Mouse (Mus musculus) CH12.LX (cell line): ENCODE measurements around the gene Lrrc20. TPM values are rescaled to one million over a fixed set of nuclear protein-coding genes. Genes with fewer than 3 reads are reported as not detected.

Source experiments
- DNase-seq: peaks from one replicate; pipeline ENCODE4 v3.0.0-alpha.2; 2013; ENCODE audit errors: extremely low read depth
- H3K27ac ChIP-seq: 2 replicates; pipeline ENCODE4 v1.5.1; 2012; ENCODE audit warnings: low read depth, mild to moderate bottlenecking, control low read depth, moderate library complexity; ENCODE audit not compliant: insufficient read depth
- H3K27me3 ChIP-seq: replicated peaks from 2 replicates; pipeline ENCODE3; 2012; ENCODE audit warnings: inconsistent platforms
- H3K36me3 ChIP-seq, 2 experiments: replicated peaks in 1 of 2; 2 replicates each; pipeline versions ENCODE3 to v1.6.1; 2012; ENCODE audit warnings: inconsistent platforms in 1 of 2, low read length in 1 of 2, mild to moderate bottlenecking in 1 of 2, mixed read lengths in 1 of 2, moderate library complexity in 1 of 2; ENCODE audit not compliant: control insufficient read depth in 1 of 2, insufficient read depth in 1 of 2
- H3K4me1 ChIP-seq, 2 experiments: 2 replicates each; pipeline ENCODE4 v1.6.1; 2012; ENCODE audit warnings: inconsistent platforms in 1 of 2, moderate library complexity in 1 of 2; ENCODE audit not compliant: insufficient read depth in 2 of 2, control insufficient read depth in 1 of 2
- H3K4me2 ChIP-seq: 2 replicates; pipeline ENCODE4 v1.6.1; 2012; ENCODE audit warnings: low read depth, mild to moderate bottlenecking, control low read depth; ENCODE audit not compliant: poor library complexity, insufficient read depth, severe bottlenecking
- H3K4me3 ChIP-seq, 3 experiments: fragments of 150-350 bp in 1 of 3; sonication (generic) in 1 of 3; replicated peaks in 1 of 3; 2 replicates each; pipeline versions ENCODE3 to v1.5.1; 2011 to 2012; ENCODE audit warnings: low read depth in 2 of 3, low read length in 2 of 3, mild to moderate bottlenecking in 2 of 3, moderate library complexity in 2 of 3, control low read depth in 1 of 3, improper control_type of control experiment in 1 of 3, inconsistent platforms in 1 of 3, mixed read lengths in 1 of 3; ENCODE audit not compliant: poor library complexity in 1 of 3
- H3K79me2 ChIP-seq: replicated peaks from 2 replicates; pipeline ENCODE4 v1.6.1; 2012; ENCODE audit warnings: mild to moderate bottlenecking, moderate library complexity; ENCODE audit not compliant: control insufficient read depth, poor library complexity, insufficient read depth, severe bottlenecking; ENCODE audit errors: extremely low read depth
- H3K9ac ChIP-seq: 2 replicates; pipeline ENCODE4 v1.6.1; 2012; ENCODE audit warnings: low read depth, mild to moderate bottlenecking, control low read depth, moderate library complexity; ENCODE audit not compliant: insufficient read depth
- H3K9me3 ChIP-seq: replicated peaks from 2 replicates; pipeline ENCODE3; 2012; ENCODE audit warnings: low read length, inconsistent platforms, mixed read lengths
- BHLHE40 ChIP-seq: IDR thresholded peaks from 2 replicates; pipeline ENCODE4 v1.6.1; 2011; ENCODE audit warnings: mild to moderate bottlenecking, low read depth, low read length, improper control_type of control experiment
- CHD1 ChIP-seq: IDR thresholded peaks from 2 replicates; pipeline ENCODE4 v1.6.1; 2012; ENCODE audit warnings: low read depth, low read length, improper control_type of control experiment, inconsistent platforms
- E2F4 ChIP-seq: IDR thresholded peaks from 2 replicates; pipeline ENCODE4 v1.6.1; 2011; ENCODE audit warnings: low read depth, low read length, improper control_type of control experiment; ENCODE audit not compliant: insufficient replicate concordance
- ELF1 ChIP-seq: IDR thresholded peaks from 2 replicates; pipeline ENCODE4 v1.6.1; 2014; ENCODE audit warnings: low read depth, mild to moderate bottlenecking, inconsistent platforms, low read length, improper control_type of control experiment
- EP300 ChIP-seq: IDR thresholded peaks from 2 replicates; pipeline ENCODE4 v1.6.1; 2011; ENCODE audit warnings: low read length, improper control_type of control experiment
- HCFC1 ChIP-seq: IDR thresholded peaks from 2 replicates; pipeline ENCODE4 v1.6.1; 2012; ENCODE audit warnings: low read depth, mild to moderate bottlenecking, inconsistent platforms, low read length, improper control_type of control experiment
- IRF4 ChIP-seq: IDR thresholded peaks from 2 replicates; pipeline ENCODE4 v1.6.1; 2014; ENCODE audit warnings: low read depth, mild to moderate bottlenecking, inconsistent platforms, low read length, improper control_type of control experiment
- JUND ChIP-seq: conservative IDR thresholded peaks from 2 replicates; pipeline ENCODE4 v1.6.1; 2011; ENCODE audit warnings: low read depth, low read length, improper control_type of control experiment
- MEF2A ChIP-seq: IDR thresholded peaks from 2 replicates; pipeline ENCODE4 v1.6.1; 2014; ENCODE audit warnings: low read depth, mild to moderate bottlenecking, inconsistent platforms, low read length, improper control_type of control experiment, borderline replicate concordance
- NRF1 ChIP-seq: IDR thresholded peaks from 2 replicates; pipeline ENCODE4 v1.6.1; 2014; ENCODE audit warnings: low read depth, mild to moderate bottlenecking, inconsistent platforms, low read length, improper control_type of control experiment, moderate library complexity
- POLR2A ChIP-seq: IDR thresholded peaks from 2 replicates; pipeline ENCODE4 v1.6.1; 2011; ENCODE audit warnings: low read depth, mild to moderate bottlenecking, improper control_type of control experiment, low read length
- POLR2AphosphoS2 ChIP-seq: IDR thresholded peaks from 2 replicates; pipeline ENCODE4 v1.6.1; 2011; ENCODE audit warnings: low read depth, low read length, improper control_type of control experiment
- RAD21 ChIP-seq: IDR thresholded peaks from 2 replicates; pipeline ENCODE4 v1.6.1; 2011; ENCODE audit warnings: low read depth, mild to moderate bottlenecking, low read length, improper control_type of control experiment, moderate library complexity
- RCOR1 ChIP-seq: conservative IDR thresholded peaks from 2 replicates; pipeline ENCODE4 v1.6.1; 2012; ENCODE audit warnings: low read depth, mild to moderate bottlenecking, inconsistent platforms, low read length, improper control_type of control experiment
- ZMIZ1 ChIP-seq: IDR thresholded peaks from 2 replicates; pipeline ENCODE4 v1.6.1; 2012; ENCODE audit warnings: low read depth, mild to moderate bottlenecking, inconsistent platforms, low read length, improper control_type of control experiment
- dilution Hi-C: fragments of 300-500 bp; cut with MboI; formaldehyde crosslinking; loops from 2 replicates; pipeline ENCODE4 v1.14.3; 2020; ENCODE audit warnings: low sequenced_read_pairs; ENCODE audit not compliant: extremely low pct_unique_long_range_greater_than_20kb, extremely low pct_ligation_motif_present
- in situ Hi-C: fragments of 300-500 bp; cut with MboI; formaldehyde crosslinking; loops from 3 replicates; pipeline ENCODE4 v1.14.3; 2019; ENCODE audit warnings: low sequenced_read_pairs, low pct_ligation_motif_present, low pct_unique_long_range_greater_than_20kb, mixed read lengths
- polyA plus RNA-seq: library from polyadenylated mRNA; unstranded; fragments of >175 nt; gene quantifications from 2 replicates; pipeline ENCODE4 v1.2.1, GENCODE M21; 2012; ENCODE audit warnings: low read depth; ENCODE audit not compliant: insufficient read length
- total RNA-seq, 2 experiments: library from RNA; depleted of rRNA; stranded (reverse); fragments of 300-350 nt in 1 of 2; fragments of >200 nt in 1 of 2; gene quantifications; 2 replicates each; pipeline ENCODE4 v1.2.3; 2012 to 2014

The Lrrc20 gene
- total and polyA plus RNA-seq, 3 experiments: 8.0 to 13.7 (median 9.9) TPM

- H3K27me3 ChIP-seq: no peaks in the 10 kb centered on the region
- H3K9ac ChIP-seq: no peak overlapping the region
- no peak for DNase-seq
- TF ChIP-seq BHLHE40: no peak
- TF ChIP-seq, all 38 proteins: peak for 0
- no peak overlapping the region for H3K4me3 ChIP-seq
- in situ Hi-C loops (no loop called here), dilution Hi-C loops (no loop called here)
- no peaks in the 10 kb centered on the region for H3K4me1 ChIP-seq
- H3K36me3 ChIP-seq: peaks cover 47 to 73% of the 10 kb centered on the region in 2 experiments
- H3K27ac ChIP-seq: no peak overlapping the region
- no peak overlapping the region for H3K4me2 ChIP-seq
- no peaks in the 10 kb centered on the region for H3K9me3 ChIP-seq
- peaks cover 6% of the 10 kb centered on the region for H3K79me2 ChIP-seq
These were observed 44.2 kb upstream of the Lrrc20 start for GRCm38 (mm10) chr10:61431375-61431774.

GRCm38 (mm10) chr10:61440202-61440800, 35.3 kb upstream of the Lrrc20 start:
- dilution Hi-C loops: no loop called here
- no peaks in the 10 kb centered on the region for H3K27me3 ChIP-seq

GRCm38 (mm10) chr10:61443456-61443855, 32.1 kb upstream of the Lrrc20 start:
- Histone ChIP-seq H3K27me3 (no peaks in the 10 kb centered on the region), H3K4me2 (no peak overlapping the region), H3K9me3 (peaks cover 3% of the 10 kb centered on the region), H3K36me3 (peaks cover 21 to 70% of the 10 kb centered on the region in 2 experiments), H3K27ac (no peak overlapping the region), H3K79me2 (peaks cover 74% of the 10 kb centered on the region), H3K9ac (no peak overlapping the region), H3K4me3 (no peak overlapping the region), H3K4me1 (peaks cover 25 to 54% of the 10 kb centered on the region in 2 experiments)
- TF ChIP-seq HCFC1: no peak
- TF ChIP-seq ZMIZ1: no peak
- TF ChIP-seq RCOR1: no peak
- no peak for TF ChIP-seq JUND
- TF ChIP-seq NRF1: no peak
- no peak for TF ChIP-seq EP300
- no peak for TF ChIP-seq RAD21
- no peak for TF ChIP-seq CHD1
- TF ChIP-seq POLR2A: no peak
- TF ChIP-seq MEF2A: no peak
- in situ Hi-C loops (no loop called here), dilution Hi-C loops (no loop called here)
- DNase-seq: no peak

More at GRCm38 (mm10) chr10:61440202-61440800, 35.3 kb upstream of the Lrrc20 start:
- Histone ChIP-seq H3K4me1 (peaks cover 8 to 25% of the 10 kb centered on the region in 2 experiments), H3K4me3 (no peak overlapping the region), H3K36me3 (peaks cover 17 to 63% of the 10 kb centered on the region in 2 experiments), H3K27ac (no peak overlapping the region), H3K79me2 (peaks cover 58% of the 10 kb centered on the region), H3K9me3 (peaks cover 3% of the 10 kb centered on the region), H3K9ac (no peak overlapping the region), H3K4me2 (no peak overlapping the region)
- in situ Hi-C loops: no loop called here
- TF ChIP-seq POLR2AphosphoS2 (no peak), JUND (no peak), POLR2A (no peak), E2F4 (no peak), ELF1 (no peak), IRF4 (no peak)
- DNase-seq: no peak
